Mouse (Mus musculus) embryo, embryonic 10.5 days (tissue): ENCODE measurements at regions not wholly inside any gene's neighbourhood (a gene's known extent, or its start where the extent isn't known, plus 50 kb on each side); places are given as distances from the start of the nearest gene placed in this dataset.

ENCODE experiments used
- DNase-seq: peaks from one replicate; pipeline ENCODE4 v3.0.0-alpha.2; 2015; ENCODE audit warnings: low spot score

- DNase-seq: no peak
Observed at GRCm38 (mm10) chr14:25406059-25406458, 52.9 kb upstream of the Zmiz1 start.

DNA sequence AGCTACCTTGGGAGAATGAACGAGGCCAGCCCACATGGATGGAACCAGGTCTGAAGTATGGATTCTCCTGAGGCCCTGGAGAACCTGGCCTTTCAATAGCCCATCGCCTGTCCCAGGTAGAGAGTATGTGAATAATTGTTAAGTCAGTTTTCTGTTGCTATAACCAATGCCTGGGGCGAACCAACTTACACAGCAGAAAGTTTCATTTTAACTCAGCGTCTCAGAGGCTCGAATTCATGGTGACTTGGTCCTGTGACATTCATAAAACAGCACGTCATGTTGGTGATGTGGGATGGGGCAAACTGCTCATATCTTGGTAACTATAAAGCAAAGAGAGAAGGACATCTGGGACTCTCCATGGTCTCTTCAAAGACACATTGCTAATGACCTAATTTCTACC, 52.4 kb upstream of the Zmiz1 start:
- DNase-seq: no peak

GRCm38 (mm10) chr14:25407111-25407510, 51.9 kb upstream of the Zmiz1 start:
- no peak for DNase-seq
